Mouse (Mus musculus): Measurements from ENCODE around the gene Phex.

The Phex gene

GRCm38 (mm10) chrX:157306796-157307405 lies 108.2 kb downstream of the Phex start:
- DNase-seq: no peak

- no peak for DNase-seq
Measured at GRCm38 (mm10) chrX:157305852-157306232, 109.3 kb downstream of the Phex start.

GRCm38 (mm10) chrX:157305193-157305851 lies 109.8 kb downstream of the Phex start:
- DNase-seq: no peak

GRCm38 (mm10) chrX:157292411-157292810 lies 122.7 kb downstream of the Phex start:
- no peak for DNase-seq

GRCm38 (mm10) chrX:157276581-157276980 lies 138.5 kb downstream of the Phex start:
- DNase-seq: no peak

- no peak for DNase-seq
Measured at GRCm38 (mm10) chrX:157273291-157273690, 141.8 kb downstream of the Phex start.

GRCm38 (mm10) chrX:157271609-157272008 lies 143.5 kb downstream of the Phex start:
- no peak for DNase-seq

- no peak for DNase-seq
Measured at GRCm38 (mm10) chrX:157269726-157270305, 145.3 kb downstream of the Phex start.

GRCm38 (mm10) chrX:157268141-157268540 lies 147.0 kb downstream of the Phex start:
- DNase-seq: no peak

- no peak for DNase-seq
Measured at GRCm38 (mm10) chrX:157202736-157203135, 212.4 kb downstream of the Phex start.

GRCm38 (mm10) chrX:157184167-157184566 lies 230.9 kb downstream of the Phex start:
- no peak for DNase-seq

- DNase-seq: no peak
Measured at GRCm38 (mm10) chrX:157180845-157181244, 234.3 kb downstream of the Phex start.

GRCm38 (mm10) chrX:157164142-157164541 lies 251.0 kb downstream of the Phex start:
- DNase-seq: no peak

- no peak for DNase-seq
Measured at GRCm38 (mm10) chrX:157163394-157163793, 251.7 kb downstream of the Phex start.

- no peak for DNase-seq
Measured at GRCm38 (mm10) chrX:157144675-157145074, 270.4 kb downstream of the Phex start.

GRCm38 (mm10) chrX:157139601-157140000 lies 275.5 kb downstream of the Phex start:
- no peak for DNase-seq

Data from right cerebral cortex, postnatal 14 days (tissue).